Mouse (Mus musculus) liver, embryonic 16.5 days (tissue): ENCODE measurements around the gene Slc22a2. TPM values are rescaled to one million over a fixed set of nuclear protein-coding genes. Genes with fewer than 3 reads are reported as not detected.
A peak's percentile ranks its signal among the peaks of the same experiment; 100 is the strongest.

Experiments
- ATAC-seq: fragments of 200-750 bp; cut with Nextera tagmentation; 2 replicates; pipeline ENCODE4 v1.8.0; 2017; ENCODE audit warnings: low read depth, mild to moderate bottlenecking, moderate number of reproducible peaks, moderate library complexity
- H3K27ac ChIP-seq: fragments of 300-500 bp; sonication (generic); 2 replicates; pipeline ENCODE4 v1.5.1; 2014; ENCODE audit warnings: mild to moderate bottlenecking, low read length
- H3K27me3 ChIP-seq: fragments of 300-500 bp; sonication (generic); 2 replicates; pipeline ENCODE4 v1.6.1; 2014; ENCODE audit warnings: low read depth, low read length, mixed read lengths; ENCODE audit not compliant: control insufficient read depth, insufficient read depth
- H3K36me3 ChIP-seq: fragments of 300-500 bp; sonication (generic); 2 replicates; pipeline ENCODE4 v1.6.1; 2014; ENCODE audit warnings: mild to moderate bottlenecking; ENCODE audit not compliant: control insufficient read depth, insufficient read depth
- H3K4me1 ChIP-seq: fragments of 300-500 bp; sonication (generic); 2 replicates; pipeline ENCODE4 v1.6.1; 2014; ENCODE audit warnings: low read depth, low read length, mixed read lengths; ENCODE audit not compliant: control insufficient read depth
- H3K4me2 ChIP-seq: fragments of 300-500 bp; sonication (generic); 2 replicates; pipeline ENCODE4 v1.6.1; 2014; ENCODE audit warnings: low read depth, low read length, mixed read lengths
- H3K4me3 ChIP-seq: fragments of 300-500 bp; sonication (generic); 2 replicates; pipeline ENCODE4 v1.5.1; 2014; ENCODE audit warnings: low read depth, mild to moderate bottlenecking, low read length
- H3K9ac ChIP-seq: fragments of 300-500 bp; sonication (generic); 2 replicates; pipeline ENCODE4 v1.6.1; 2014; ENCODE audit warnings: low read depth, low read length
- H3K9me3 ChIP-seq: fragments of 300-500 bp; sonication (generic); replicated peaks from 2 replicates; pipeline ENCODE4 v1.6.1; 2016; ENCODE audit warnings: low read length; ENCODE audit not compliant: control insufficient read depth
- WGBS: fragments of 180-500 bp; shearing (Covaris S2); extraction: QIAGEN DNeasy Blood & Tissue Kit; methylation state at CpG from one replicate; pipeline ENCODE4 v1.1.7; 2014; ENCODE audit not compliant: insufficient replicate concordance; 5-methylcytosine and 5-hydroxymethylcytosine counted together
- polyA plus RNA-seq: library from polyadenylated mRNA; unstranded; fragments of >200 nt; fragmentation: Nextera tagmentation; extraction: Ambion mirVana; gene quantifications from 2 replicates; pipeline ENCODE4 v1.2.1, GENCODE M21; 2015

Slc22a2 gene
- polyA plus RNA-seq, 1 experiment from 2014 or later: not detected

DNA sequence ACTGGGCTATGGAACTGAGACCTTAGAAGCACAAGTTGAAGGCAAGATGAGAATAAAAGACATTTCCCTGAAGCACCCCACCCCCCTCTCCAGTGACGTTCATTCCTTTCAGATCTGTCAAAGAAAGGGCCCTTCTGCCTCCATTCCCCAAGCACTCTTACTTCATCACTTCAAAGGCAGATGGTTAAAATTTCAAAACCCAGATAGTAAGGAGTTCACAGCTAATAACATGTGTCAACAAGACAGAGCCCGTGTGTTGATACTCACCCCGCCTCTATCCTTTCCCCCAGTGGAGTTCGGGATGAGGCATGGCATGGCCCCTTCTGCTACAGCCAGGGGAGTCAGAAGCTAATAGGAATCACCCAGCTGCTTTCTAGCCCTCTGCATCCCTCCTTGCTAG lies 31.5 kb downstream of the Slc22a2 start:
- no peak for ATAC-seq
- H3K9ac ChIP-seq: no peak overlapping the region

DNA sequence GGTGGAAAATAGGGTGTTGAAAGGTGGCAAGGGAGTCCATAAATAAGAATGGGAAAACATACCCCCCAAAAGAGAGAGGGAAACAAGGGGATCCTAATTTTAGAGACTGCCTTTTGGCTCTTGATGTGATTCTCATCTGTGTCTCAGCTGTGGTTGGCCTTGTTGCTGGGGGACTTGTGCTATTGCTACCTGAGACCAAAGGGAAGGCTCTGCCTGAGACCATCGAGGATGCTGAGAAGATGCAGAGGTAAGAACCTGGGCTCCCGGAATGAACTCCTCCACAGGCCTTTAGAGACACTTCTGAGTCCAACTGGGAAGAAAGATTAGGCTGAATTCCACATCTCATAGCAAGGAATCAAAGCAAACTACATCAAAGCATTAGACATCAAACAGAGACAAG lies 35.7 kb downstream of the Slc22a2 start:
- Histone ChIP-seq H3K9ac (no peak overlapping the region), H3K4me2 (no peak overlapping the region), H3K9me3 (no peaks in the 10 kb centered on the region), H3K27ac (no peak overlapping the region), H3K27me3 (no peaks in the 10 kb centered on the region; the same call in 1 of the 2 replicates), H3K4me1 (no peaks in the 10 kb centered on the region), H3K4me3 (no peak overlapping the region), H3K36me3 (no peaks in the 10 kb centered on the region)
- WGBS: 48% methylated on average over 2 of the region's 2 CpGs
- ATAC-seq: no peak

More for the DNA sequence above, 31.5 kb downstream of the Slc22a2 start:
- H3K36me3 ChIP-seq: no peaks in the 10 kb centered on the region
- H3K27ac ChIP-seq: no peak overlapping the region
- H3K4me1 ChIP-seq: no peaks in the 10 kb centered on the region
- H3K4me2 ChIP-seq: no peak overlapping the region
- no peaks in the 10 kb centered on the region for H3K27me3 ChIP-seq
- no peak overlapping the region for H3K4me3 ChIP-seq
- no peaks in the 10 kb centered on the region for H3K9me3 ChIP-seq
- WGBS: 56% methylated on average over 4 of the region's 4 CpGs

DNA sequence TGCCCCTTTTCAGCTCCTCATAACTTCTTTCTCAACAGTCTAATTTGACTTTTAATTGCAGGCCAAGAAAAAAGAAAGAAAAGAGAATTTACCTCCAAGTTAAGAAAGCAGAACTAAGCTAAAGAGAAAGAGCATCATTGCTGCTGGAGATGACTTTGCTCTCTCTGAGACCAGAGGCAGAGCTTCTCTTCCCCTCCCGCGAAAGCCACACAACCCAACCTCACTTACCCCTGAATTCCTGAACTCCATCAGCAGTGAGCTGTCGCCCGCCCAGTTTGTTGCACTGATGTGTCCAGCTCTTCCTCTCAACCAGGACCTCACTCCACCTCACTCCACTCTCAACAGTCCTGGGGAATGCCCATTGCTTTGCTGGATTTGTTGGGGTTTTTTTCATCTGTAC lies 44.1 kb downstream of the Slc22a2 start:
- no peaks in the 10 kb centered on the region; the same call in 1 of the 2 replicates for H3K9me3 ChIP-seq
- H3K27me3 ChIP-seq: no peaks in the 10 kb centered on the region
- H3K4me2 ChIP-seq: no peak overlapping the region
- ATAC-seq: no peak
- H3K9ac ChIP-seq: no peak overlapping the region
- H3K27ac ChIP-seq: no peak overlapping the region
- no peaks in the 10 kb centered on the region for H3K36me3 ChIP-seq
- H3K4me3 ChIP-seq: no peak overlapping the region
- no peaks in the 10 kb centered on the region for H3K4me1 ChIP-seq
- 34% methylated on average over 4 of the region's 4 CpGs for WGBS

DNA sequence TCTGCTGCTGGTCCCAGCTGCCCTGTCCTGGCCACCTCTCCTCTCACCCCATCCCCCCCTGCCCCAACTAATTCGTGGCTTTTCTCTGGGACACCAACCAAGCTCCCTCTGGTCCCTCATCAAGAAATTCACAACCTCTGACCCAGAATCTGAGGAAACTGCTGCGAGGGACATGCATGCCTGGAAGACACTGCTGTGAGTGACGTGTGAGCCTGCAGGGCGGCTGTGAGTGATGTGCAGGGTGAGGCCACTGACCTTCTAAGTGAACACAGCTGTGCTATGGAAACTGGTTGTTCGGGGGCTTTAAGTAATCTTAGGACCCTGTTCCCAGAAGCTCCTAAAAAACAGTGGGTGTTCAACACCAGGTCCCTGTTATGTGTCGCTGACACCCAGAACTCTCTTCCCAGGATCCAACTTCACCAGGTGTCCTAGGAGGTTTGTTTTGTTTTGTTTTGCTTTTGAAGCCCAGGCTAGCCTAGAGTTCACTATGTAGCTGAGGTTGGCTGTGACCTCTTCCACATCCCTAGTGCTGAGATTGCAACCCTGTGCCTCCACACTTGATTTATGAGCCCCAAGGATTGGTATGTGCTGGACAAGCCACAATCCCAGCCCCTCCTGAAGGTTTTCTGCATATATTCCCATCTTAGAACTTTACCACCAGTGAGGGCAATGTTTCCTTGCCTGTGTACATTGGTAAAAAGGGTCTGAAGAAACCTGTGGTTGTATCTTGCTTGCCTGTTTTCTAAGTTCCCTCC lies 47.2 kb downstream of the Slc22a2 start:
- ATAC-seq: no peak
- Histone ChIP-seq H3K36me3 (no peaks in the 10 kb centered on the region), H3K4me1 (no peaks in the 10 kb centered on the region), H3K27ac (no peak overlapping the region), H3K4me2 (no peak overlapping the region), H3K9me3 (no peaks in the 10 kb centered on the region), H3K9ac (no peak overlapping the region), H3K4me3 (no peak overlapping the region), H3K27me3 (no peaks in the 10 kb centered on the region)
- WGBS: 42% methylated on average over 6 of the region's 6 CpGs

DNA sequence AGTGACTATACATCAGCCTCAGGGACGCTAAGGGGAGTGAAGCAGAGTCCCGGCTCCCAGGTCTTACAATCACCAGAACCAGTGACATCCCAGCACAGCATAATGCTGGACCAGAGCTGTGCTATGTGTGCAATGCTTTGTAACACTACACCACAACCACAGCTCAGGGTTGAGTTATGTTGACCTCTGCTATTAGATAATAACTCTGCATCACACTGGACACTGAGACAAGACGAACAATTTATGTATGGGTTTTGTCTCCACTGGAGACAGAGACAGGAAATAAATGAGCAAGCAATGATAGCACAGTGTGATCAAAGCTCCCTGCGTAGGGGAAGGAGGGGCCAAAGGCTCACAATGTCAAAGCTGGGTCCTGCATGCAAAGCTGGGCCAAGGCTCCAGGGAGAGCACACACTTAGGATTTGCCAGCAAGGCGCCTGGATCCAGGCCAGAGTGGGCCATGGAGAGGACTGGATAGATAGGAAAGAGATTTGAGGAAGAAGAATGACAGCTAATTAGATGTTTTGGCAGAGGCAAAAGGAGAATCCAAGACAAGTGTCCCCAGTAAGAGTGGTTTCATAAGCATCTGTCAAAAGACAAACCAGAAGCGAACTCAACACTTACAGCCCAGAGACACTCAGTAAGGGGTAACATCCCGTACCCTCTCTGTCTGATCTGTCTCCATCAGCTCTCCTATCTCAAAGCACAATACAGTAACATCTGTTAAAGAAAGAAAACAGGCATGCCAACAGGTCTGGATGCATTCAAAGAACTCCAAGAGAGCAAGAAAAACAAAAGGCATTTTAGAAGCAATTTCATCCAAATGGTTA lies 48.1 kb downstream of the Slc22a2 start:
- H3K9ac ChIP-seq: no peak overlapping the region
- H3K4me2 ChIP-seq: no peak overlapping the region
- no peak overlapping the region for H3K27ac ChIP-seq
- WGBS: 40% methylated on average over 7 of the region's 7 CpGs
- peak; percentile 27; the same call in 1 of the 2 replicates for ATAC-seq
- no peaks in the 10 kb centered on the region for H3K27me3 ChIP-seq
- no peaks in the 10 kb centered on the region for H3K9me3 ChIP-seq
- no peaks in the 10 kb centered on the region for H3K4me1 ChIP-seq
- no peaks in the 10 kb centered on the region for H3K36me3 ChIP-seq
- no peak overlapping the region for H3K4me3 ChIP-seq

DNA sequence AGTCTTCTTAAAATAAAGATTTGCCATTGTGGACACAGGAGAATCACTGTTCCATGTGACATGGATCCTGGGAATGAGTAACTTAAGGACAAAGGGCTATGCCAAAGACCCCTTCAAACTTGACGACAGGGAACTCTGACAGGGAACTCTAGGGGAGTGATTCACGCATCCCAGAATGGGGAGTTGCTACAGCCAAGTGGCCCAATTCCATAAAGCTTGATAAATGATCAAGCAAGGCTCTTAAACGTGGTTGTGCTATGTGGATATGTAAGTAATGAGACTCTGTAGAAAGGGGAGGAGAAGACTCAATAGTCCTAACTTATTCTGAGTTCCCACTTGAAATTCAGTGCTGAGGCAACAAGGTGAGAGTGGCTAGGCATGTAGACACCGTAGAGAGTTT lies 50.9 kb downstream of the Slc22a2 start:
- no peak overlapping the region for H3K9ac ChIP-seq
- H3K27me3 ChIP-seq: no peaks in the 10 kb centered on the region
- no peak for ATAC-seq
- no peak overlapping the region for H3K4me3 ChIP-seq
- no peaks in the 10 kb centered on the region for H3K36me3 ChIP-seq
- no peak overlapping the region for H3K27ac ChIP-seq
- H3K4me2 ChIP-seq: no peak overlapping the region
- no peaks in the 10 kb centered on the region for H3K4me1 ChIP-seq
- 47% methylated on average over 4 of the region's 4 CpGs for WGBS
- peaks cover 2% of the 10 kb centered on the region for H3K9me3 ChIP-seq

DNA sequence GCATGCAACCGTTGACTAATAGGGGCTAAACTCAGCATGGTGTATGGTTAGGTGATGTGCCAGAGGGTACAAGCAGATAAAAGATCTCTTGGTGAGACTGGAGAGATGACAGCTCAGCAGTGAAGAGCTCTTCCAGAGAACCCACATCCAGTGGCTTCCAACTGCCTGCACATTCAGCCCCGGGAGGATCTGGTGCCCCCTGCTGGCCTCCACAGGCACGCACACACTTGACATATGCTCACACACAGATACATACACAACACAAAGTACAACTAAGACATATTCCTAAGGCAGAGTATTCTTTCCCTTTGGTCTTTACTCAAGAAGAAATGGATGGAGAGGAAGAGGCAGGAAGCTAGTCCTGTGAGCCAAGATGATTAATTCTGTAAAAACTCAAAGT lies 55.7 kb downstream of the Slc22a2 start:
- H3K4me2 ChIP-seq: no peak overlapping the region
- H3K4me1 ChIP-seq: no peaks in the 10 kb centered on the region
- H3K4me3 ChIP-seq: no peak overlapping the region
- WGBS: 71% methylated on average over 3 of the region's 3 CpGs
- no peak for ATAC-seq
- H3K9ac ChIP-seq: no peak overlapping the region
- H3K27me3 ChIP-seq: no peaks in the 10 kb centered on the region
- H3K36me3 ChIP-seq: no peaks in the 10 kb centered on the region
- H3K27ac ChIP-seq: no peak overlapping the region
- peaks cover 2% of the 10 kb centered on the region for H3K9me3 ChIP-seq

DNA sequence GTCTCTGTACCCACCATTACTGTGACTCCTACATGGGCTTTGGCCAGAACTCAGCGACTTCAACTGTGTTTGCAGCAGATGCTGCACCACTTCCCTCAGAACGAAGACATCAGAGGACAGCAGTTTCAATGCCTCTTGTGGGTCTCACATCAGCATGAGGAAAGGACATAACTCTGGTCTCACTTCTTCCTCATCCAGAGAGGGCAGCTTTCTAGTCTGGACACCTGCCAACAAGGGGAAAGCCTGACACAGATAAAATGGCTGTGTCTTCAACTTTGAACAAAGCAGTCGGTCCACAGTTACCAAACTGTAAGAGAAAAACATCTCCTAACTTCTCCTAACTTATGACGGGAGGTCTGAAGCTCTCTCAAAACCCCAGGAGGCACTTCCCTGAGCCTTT lies 57.2 kb downstream of the Slc22a2 start:
- Histone ChIP-seq H3K36me3 (no peaks in the 10 kb centered on the region), H3K9ac (no peak overlapping the region), H3K27ac (no peak overlapping the region), H3K9me3 (peaks cover 2% of the 10 kb centered on the region), H3K4me3 (no peak overlapping the region), H3K27me3 (no peaks in the 10 kb centered on the region), H3K4me2 (no peak overlapping the region), H3K4me1 (no peaks in the 10 kb centered on the region)
- no peak for ATAC-seq
- 56% methylated on average over 4 of the region's 4 CpGs for WGBS

DNA sequence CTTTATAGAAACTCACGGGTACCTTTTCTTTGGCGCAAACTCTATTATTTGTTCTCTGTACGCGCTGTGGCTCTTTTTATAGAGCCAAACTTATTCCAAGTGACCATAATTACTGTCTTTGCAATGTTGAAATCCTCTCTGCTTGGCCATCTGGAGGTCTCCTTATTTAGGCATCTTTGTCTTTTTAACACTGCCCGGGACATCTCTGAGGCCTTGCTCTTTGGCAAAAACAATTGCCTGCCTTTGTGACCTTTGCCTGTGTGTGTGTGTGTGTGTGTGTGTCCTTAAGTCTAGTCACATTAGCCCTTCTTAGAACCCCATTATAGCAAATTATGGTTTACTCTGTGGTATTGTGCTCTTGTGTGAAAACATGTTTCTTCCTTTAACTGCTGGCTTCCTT lies 61.5 kb downstream of the Slc22a2 start:
- no peaks in the 10 kb centered on the region for H3K36me3 ChIP-seq
- H3K4me3 ChIP-seq: no peak overlapping the region
- H3K9me3 ChIP-seq: no peaks in the 10 kb centered on the region
- H3K9ac ChIP-seq: no peak overlapping the region
- H3K27ac ChIP-seq: no peak overlapping the region
- 78% methylated on average over 5 of the region's 5 CpGs for WGBS
- no peaks in the 10 kb centered on the region for H3K27me3 ChIP-seq
- no peak for ATAC-seq
- H3K4me2 ChIP-seq: no peak overlapping the region
- H3K4me1 ChIP-seq: no peaks in the 10 kb centered on the region
